8 mouse cellular contexts compared by ENCODE assay signal in the genomic region with DNA sequence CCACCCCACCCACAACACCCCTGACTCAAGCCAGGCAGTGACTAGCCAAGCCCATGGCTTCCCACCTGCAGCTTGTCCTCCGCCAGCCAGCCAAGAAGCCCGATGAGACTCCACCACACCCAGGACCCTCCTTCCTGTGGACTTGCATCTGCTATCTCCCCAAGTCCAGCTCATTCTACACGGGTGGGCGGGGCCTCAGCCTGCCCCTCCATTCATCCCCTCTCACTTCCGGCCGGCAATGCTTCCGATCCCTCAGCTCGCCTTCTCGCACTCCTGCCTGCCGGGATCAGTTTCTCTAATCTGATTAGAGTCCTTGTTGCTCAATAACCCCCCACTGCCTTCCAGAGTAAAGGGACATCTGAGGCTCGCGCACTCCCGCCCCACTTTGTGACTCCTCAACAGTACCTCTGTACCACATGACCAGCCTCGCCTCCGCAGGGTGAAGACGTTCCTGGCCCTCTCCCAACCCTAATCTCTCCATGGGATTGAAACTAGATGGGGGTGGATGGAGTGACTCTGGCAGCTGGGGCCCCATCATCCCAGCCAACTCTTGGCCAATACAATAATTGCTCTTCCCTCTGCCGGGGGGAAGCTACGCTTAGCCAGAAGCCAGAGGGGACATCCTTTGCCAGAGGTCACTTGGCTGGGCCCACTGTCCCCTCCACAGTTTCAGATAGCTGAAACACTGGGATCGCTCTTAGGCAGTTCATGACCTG. TPM values are rescaled to one million over a fixed set of nuclear protein-coding genes. Genes with fewer than 3 reads are reported as not detected.
DNase-seq lines count a peak whose midpoint lies in the region; ATAC-seq and TF ChIP-seq lines count a peak whose summit lies in the region.

No protein-coding gene starts in this region.

- no peak overlapping the region for H3K9ac ChIP-seq in neural tube, embryonic 11.5 days (ENCODE audit: low read length)
- no peak overlapping the region for H3K9ac ChIP-seq in kidney, postnatal 0 days (ENCODE audit: low read depth, low read length)
- peak overlapping the region; percentile 15; the same call in 1 of the 2 replicates for H3K9ac ChIP-seq in midbrain, embryonic 12.5 days (replicated peaks)

- no peaks in the 10 kb centered on the region for H3K9me3 ChIP-seq in neural tube, embryonic 11.5 days (ENCODE audit: control insufficient read depth, low read length)
- no peaks in the 10 kb centered on the region for H3K9me3 ChIP-seq in kidney, postnatal 0 days (replicated peaks; ENCODE audit: low read length)
- H3K9me3 ChIP-seq in midbrain, embryonic 12.5 days: no peaks in the 10 kb centered on the region

- H3K36me3 ChIP-seq in neural tube, embryonic 11.5 days (ENCODE audit: control insufficient read depth, insufficient read depth, low read length): no peaks in the 10 kb centered on the region
- H3K36me3 ChIP-seq in kidney, postnatal 0 days (ENCODE audit: insufficient read depth, low read length): no peaks in the 10 kb centered on the region
- H3K36me3 ChIP-seq in midbrain, embryonic 12.5 days: no peaks in the 10 kb centered on the region

- peak; percentile 49 for DNase-seq in neural tube, embryonic 11.5 days (ENCODE audit: low spot score)
- DNase-seq in neural tube, embryonic 10.5 days (ENCODE audit: extremely low spot score, low spot score): no peak
- peak; percentile 54 for DNase-seq in gastrocnemius, postnatal 25 days
- DNase-seq in kidney, postnatal 0 days (ENCODE audit: low spot score): peak; percentile 24
- DNase-seq in frontal cortex, postnatal 25 days (ENCODE audit: low spot score in 2 of 2): no peak
- DNase-seq in thymus, postnatal 14 days: no peak

- peak overlapping the region; percentile 31 for H3K4me2 ChIP-seq in neural tube, embryonic 11.5 days (ENCODE audit: low read depth)
- H3K4me2 ChIP-seq in kidney, postnatal 0 days (ENCODE audit: low read length): peak overlapping the region; percentile 35
- peak overlapping the region; percentile 47 for H3K4me2 ChIP-seq in midbrain, embryonic 12.5 days (replicated peaks)

- H3K27ac ChIP-seq in neural tube, embryonic 11.5 days (ENCODE audit: low read depth, low read length): no peak overlapping the region
- no peak overlapping the region for H3K27ac ChIP-seq in kidney, postnatal 0 days
- H3K27ac ChIP-seq in midbrain, embryonic 12.5 days (replicated peaks): no peak overlapping the region

- H3K4me3 ChIP-seq in neural tube, embryonic 11.5 days (ENCODE audit: low read depth, low read length): no peak overlapping the region
- no peak overlapping the region for H3K4me3 ChIP-seq in kidney, postnatal 0 days (replicated peaks; ENCODE audit: low read depth, low read length)
- H3K4me3 ChIP-seq in midbrain, embryonic 12.5 days: peak overlapping the region; percentile 26

- peaks cover 27% of the 10 kb centered on the region for H3K4me1 ChIP-seq in neural tube, embryonic 11.5 days (ENCODE audit: control insufficient read depth, insufficient read depth, low read length)
- peaks cover 20% of the 10 kb centered on the region for H3K4me1 ChIP-seq in kidney, postnatal 0 days (replicated peaks; ENCODE audit: insufficient read depth, low read length)
- H3K4me1 ChIP-seq in midbrain, embryonic 12.5 days: peaks cover 60% of the 10 kb centered on the region

- WGBS in neural tube, embryonic 11.5 days: 24% methylated on average over 19 of the region's 19 CpGs
- 25% methylated on average over 19 of the region's 19 CpGs for WGBS in kidney, postnatal 0 days
- 11% methylated on average over 19 of the region's 19 CpGs for WGBS in midbrain, embryonic 12.5 days

- no peak for ATAC-seq in neural tube, embryonic 11.5 days (ENCODE audit: insufficient read depth, low FRiP score, low TSS enrichment)
- ATAC-seq in kidney, postnatal 0 days (replicated peaks; ENCODE audit: low FRiP score, low read depth): no peak
- no peak for ATAC-seq in midbrain, embryonic 12.5 days (ENCODE audit: low FRiP score, low read depth)
- ATAC-seq in activated CD4-positive, CD25-positive, alpha-beta regulatory T cell, adult 4 months: no peak

- peaks cover 16% of the 10 kb centered on the region for H3K27me3 ChIP-seq in neural tube, embryonic 11.5 days (ENCODE audit: control insufficient read depth, insufficient read depth, low read length)
- H3K27me3 ChIP-seq in kidney, postnatal 0 days (ENCODE audit: insufficient read depth, low read length): peaks cover 7% of the 10 kb centered on the region
- peaks cover 69% of the 10 kb centered on the region for H3K27me3 ChIP-seq in midbrain, embryonic 12.5 days

- TF ChIP-seq CTCF in kidney, postnatal 0 days (IDR thresholded peaks at IDR 0.05; ENCODE audit: low read depth): no peak

RNA-seq across cellular contexts. Expression of a gene that starts 4.1 kb away (rescaled TPM):
- polyA plus RNA-seq in neural tube, embryonic 11.5 days (2014; fragmentation: Nextera tagmentation; extraction: Ambion mirVana): 7.2 and 8.9 TPM in 2 replicates
- total RNA-seq in gastrocnemius, postnatal 25 days (2021): not detected
- 0.94 and 1.0 TPM in 2 replicates for polyA plus RNA-seq in kidney, postnatal 0 days (2015; fragmentation: Nextera tagmentation; extraction: Ambion mirVana)
- 3.6 and 4.0 TPM in 2 replicates for polyA plus RNA-seq in midbrain, embryonic 12.5 days (2016; fragmentation: Nextera tagmentation; extraction: Ambion mirVana)
- not detected for polyA plus RNA-seq in activated CD4-positive, CD25-positive, alpha-beta regulatory T cell, adult 4 months (2017; shearing (Covaris generic))

RNA-seq across cellular contexts. Expression of a gene that starts 10.9 kb away (rescaled TPM):
- polyA plus RNA-seq in neural tube, embryonic 11.5 days (2014; fragmentation: Nextera tagmentation; extraction: Ambion mirVana): 23.5 and 26.2 TPM in 2 replicates
- 10 to 100 TPM; 71.5 to 93.0 TPM for total RNA-seq in gastrocnemius, postnatal 25 days (2021)
- polyA plus RNA-seq in kidney, postnatal 0 days (2015; fragmentation: Nextera tagmentation; extraction: Ambion mirVana): 5.9 and 6.3 TPM in 2 replicates
- 1.3 and 1.8 TPM in 2 replicates for polyA plus RNA-seq in midbrain, embryonic 12.5 days (2016; fragmentation: Nextera tagmentation; extraction: Ambion mirVana)
- polyA plus RNA-seq in activated CD4-positive, CD25-positive, alpha-beta regulatory T cell, adult 4 months (2017; shearing (Covaris generic)): under 1 TPM; 0.28 to 0.56 TPM

RNA-seq across cellular contexts. Expression of a gene that starts 20.5 kb away (rescaled TPM):
- 1.5 TPM in 2 replicates for polyA plus RNA-seq in neural tube, embryonic 11.5 days (2014; fragmentation: Nextera tagmentation; extraction: Ambion mirVana)
- total RNA-seq in gastrocnemius, postnatal 25 days (2021): not detected
- polyA plus RNA-seq in kidney, postnatal 0 days (2015; fragmentation: Nextera tagmentation; extraction: Ambion mirVana): 10.2 and 10.5 TPM in 2 replicates
- 0.51 and 0.63 TPM in 2 replicates for polyA plus RNA-seq in midbrain, embryonic 12.5 days (2016; fragmentation: Nextera tagmentation; extraction: Ambion mirVana)
- not detected for polyA plus RNA-seq in activated CD4-positive, CD25-positive, alpha-beta regulatory T cell, adult 4 months (2017; shearing (Covaris generic))

Comparison
In these comparisons a context has a peak if more than half of its experiments do, and no peak if none do; other contexts are left out.
1. DNase-seq: peak in neural tube, embryonic 11.5 days (single experiment), gastrocnemius, postnatal 25 days (single experiment) and kidney, postnatal 0 days (single experiment); none in neural tube, embryonic 10.5 days (single experiment), frontal cortex, postnatal 25 days (0 of 2) and thymus, postnatal 14 days (single experiment).
2. Peak in every context shown above with its lines, with median percentiles within 50 percentile points of each other: H3K4me2 ChIP-seq.